Mouse (Mus musculus) testis, postnatal 14 days (tissue): Measurements from ENCODE around the gene Zfp62.

Experiments
- DNase-seq: peaks from one replicate; pipeline ENCODE4 v3.0.0; 2021; ENCODE audit warnings: low spot score

Zfp62 gene

GRCm38 (mm10) chr11:49248974-49249700 lies 46.0 kb downstream of the Zfp62 start:
- no peak for DNase-seq

DNA sequence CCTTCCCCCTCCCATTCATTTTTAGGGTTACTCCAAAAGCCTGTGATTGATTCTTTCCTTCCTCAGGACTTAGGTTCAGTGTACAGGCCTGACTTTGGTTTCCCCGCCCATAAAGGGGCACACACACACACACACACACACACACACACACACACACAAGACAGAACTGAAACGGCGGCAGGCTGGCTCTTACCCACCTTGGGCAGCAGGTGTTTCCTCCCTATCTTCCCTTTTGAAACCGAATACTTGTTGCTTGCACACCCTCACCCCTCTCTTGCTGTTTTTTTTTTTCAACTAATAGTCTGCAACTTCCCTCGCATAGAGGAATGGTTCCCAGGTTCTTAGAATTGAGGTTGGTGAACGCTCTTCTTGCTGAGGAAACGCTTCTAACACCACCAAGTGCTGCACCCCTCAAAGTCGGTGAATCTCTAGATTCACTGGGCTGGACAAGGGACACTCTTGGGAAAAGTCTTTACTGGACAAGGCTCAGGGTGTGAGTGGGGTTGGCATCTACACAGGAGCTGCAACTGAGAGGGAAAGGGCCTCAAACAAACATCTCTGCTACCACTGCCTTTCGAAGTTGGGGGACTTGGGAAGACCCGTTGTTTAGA lies 46.8 kb downstream of the Zfp62 start:
- DNase-seq = no peak

- DNase-seq = peak; percentile 79
Measured at GRCm38 (mm10) chr11:49250422-49251379, 47.6 kb downstream of the Zfp62 start.

DNA sequence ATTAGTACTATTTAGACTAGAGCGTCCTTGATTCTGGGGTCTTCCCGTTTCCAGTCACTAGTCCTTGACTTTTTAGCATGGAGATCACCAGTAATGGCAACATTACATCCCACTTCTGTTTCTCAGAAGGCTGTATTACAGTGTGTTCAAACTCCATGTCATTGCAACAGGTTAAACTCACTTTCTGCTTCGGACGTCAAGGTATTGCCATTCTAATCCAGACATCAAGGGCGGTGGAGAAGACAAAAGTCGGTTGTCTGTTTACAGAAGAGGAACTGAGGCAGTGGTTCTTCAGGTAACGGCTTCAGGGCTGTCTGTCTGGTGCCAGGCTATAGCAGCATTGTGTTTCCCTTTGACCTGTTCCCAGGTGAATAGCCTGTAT lies 48.3 kb downstream of the Zfp62 start:
- no peak for DNase-seq

- DNase-seq = no peak
Measured at GRCm38 (mm10) chr11:49252048-49252447, 49.0 kb downstream of the Zfp62 start.

DNA sequence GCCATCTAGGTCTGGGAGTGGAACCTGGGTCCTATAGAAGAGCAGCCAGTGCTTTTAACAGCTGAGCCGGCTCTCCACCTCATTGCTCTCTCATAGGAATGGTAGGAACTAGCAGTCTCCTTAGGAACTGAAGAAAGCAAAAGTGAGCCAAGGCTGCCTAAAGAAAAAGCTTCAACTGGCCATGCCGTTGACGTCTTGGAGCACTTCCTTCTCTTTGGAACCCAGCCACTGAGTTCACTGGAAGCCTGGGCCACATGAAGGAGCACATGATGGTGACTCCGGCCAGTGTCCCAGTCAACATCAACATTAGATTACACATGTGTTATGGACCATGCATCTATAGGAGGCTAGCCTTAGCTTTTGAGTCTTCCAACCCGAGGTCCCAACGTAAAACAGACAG lies 49.9 kb downstream of the Zfp62 start:
- no peak for DNase-seq

GRCm38 (mm10) chr11:49259296-49259695 lies 56.2 kb downstream of the Zfp62 start:
- DNase-seq = no peak

- DNase-seq = no peak
Measured at GRCm38 (mm10) chr11:49259829-49260228, 56.7 kb downstream of the Zfp62 start.

DNA sequence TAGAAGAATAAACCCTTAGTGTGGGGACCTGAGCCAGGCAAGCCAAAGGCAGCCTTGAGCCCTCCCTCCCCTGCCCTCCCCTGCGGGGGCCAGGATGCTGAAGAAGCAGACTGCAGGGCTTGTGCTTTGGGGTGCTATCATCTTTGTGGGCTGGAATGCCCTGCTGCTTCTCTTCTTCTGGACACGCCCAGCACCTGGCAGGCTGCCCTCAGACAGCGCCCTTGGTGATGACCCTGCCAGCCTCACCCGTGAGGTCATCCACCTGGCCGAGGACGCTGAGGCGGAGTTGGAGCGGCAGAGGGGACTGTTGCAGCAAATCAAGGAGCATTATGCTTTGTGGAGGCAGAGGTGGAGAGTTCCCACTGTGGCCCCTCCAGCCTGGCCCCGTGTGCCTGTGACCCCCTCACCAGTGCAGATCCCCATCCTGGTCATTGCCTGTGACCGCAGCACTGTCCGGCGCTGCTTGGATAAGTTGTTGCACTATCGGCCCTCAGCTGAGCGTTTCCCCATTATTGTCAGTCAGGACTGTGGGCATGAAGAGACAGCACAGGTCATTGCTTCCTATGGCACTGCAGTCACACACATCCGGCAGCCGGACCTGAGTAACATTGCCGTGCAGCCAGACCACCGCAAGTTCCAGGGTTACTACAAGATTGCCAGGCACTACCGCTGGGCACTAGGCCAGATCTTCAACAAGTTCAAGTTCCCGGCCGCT lies 57.7 kb downstream of the Zfp62 start:
- no peak for DNase-seq

- DNase-seq = no peak
Measured at GRCm38 (mm10) chr11:49261313-49261855, 58.3 kb downstream of the Zfp62 start.

DNA sequence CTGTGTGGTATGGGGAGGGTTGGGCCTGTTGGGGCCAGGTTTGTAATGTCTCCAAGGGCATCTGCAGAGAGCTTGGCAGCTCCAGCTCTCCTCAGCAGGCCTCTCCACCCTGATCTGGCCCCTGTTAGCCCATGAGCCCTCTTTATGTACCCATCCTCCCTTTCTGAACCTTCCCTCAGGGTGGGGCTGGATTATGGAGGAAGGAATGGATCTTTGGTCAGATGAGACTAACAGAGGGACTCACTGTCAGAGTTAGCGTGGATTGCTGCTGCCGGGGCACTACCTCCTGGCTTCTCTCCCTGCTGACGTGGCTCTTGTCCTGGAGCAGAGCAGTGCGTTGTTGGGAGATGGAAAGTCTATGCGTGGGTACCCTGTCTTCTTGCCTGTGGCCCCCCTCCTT lies 59.2 kb downstream of the Zfp62 start:
- no peak for DNase-seq

- DNase-seq = no peak
Measured at GRCm38 (mm10) chr11:49263149-49263548, 60.1 kb downstream of the Zfp62 start.

DNA sequence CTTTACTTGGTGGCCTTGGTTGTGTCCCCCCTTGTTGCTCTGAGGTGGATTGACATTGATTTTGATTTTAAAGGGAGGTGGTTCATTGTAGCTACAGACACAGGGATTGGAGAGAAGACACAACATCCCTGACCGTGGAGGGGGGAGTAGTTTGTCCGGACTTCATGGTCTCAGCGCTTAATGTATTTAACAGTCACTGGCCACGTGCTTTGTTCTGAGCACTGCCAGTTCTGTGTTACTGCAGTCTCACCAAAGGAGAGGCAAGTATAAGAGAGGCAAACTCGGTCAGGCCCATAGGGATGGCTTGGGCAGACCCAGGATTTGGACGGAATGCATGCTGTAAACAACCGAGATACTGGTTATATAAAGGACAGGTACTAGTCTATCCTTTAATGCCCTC lies 61.0 kb downstream of the Zfp62 start:
- no peak for DNase-seq

DNA sequence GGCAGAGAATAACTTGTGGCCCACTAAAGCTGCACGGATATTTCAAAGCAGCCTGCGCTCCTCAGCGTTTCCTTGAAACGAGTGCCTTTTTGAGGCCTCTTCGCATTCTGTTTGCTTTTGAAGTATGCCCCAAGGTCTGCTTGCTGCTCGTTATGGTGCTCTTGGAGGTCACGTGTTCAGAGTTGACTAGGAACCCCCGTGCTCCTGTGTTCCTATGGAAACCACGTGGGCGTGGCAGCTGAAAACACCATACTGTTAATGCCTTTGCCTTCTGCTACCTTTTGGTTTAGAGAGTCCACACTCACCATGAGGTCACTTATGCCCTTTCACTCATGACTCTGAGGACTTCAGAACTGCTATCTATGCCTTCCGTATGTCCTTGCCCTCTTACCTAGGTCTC lies 61.5 kb downstream of the Zfp62 start:
- DNase-seq = no peak

DNA sequence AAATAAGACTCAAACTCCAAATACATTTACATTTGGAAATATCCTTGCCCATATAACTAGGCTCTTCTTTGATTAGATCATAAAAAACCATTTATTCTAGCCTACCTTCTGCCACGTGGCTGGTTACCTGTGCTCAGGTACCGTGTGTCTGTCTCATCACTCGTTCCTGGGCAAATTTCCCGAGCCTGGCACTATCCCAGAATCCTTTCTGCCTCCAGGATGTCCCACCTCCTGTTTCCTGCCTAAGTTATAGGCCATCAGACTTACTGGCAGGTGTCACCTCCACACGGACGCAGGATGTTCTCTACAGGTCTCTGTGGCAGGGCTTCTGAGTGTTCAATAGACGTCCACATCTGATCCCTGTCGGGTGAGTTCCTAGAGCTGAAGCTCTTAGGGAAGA lies 62.0 kb downstream of the Zfp62 start:
- DNase-seq = no peak

GRCm38 (mm10) chr11:49266671-49267070 lies 63.6 kb downstream of the Zfp62 start:
- no peak for DNase-seq

DNA sequence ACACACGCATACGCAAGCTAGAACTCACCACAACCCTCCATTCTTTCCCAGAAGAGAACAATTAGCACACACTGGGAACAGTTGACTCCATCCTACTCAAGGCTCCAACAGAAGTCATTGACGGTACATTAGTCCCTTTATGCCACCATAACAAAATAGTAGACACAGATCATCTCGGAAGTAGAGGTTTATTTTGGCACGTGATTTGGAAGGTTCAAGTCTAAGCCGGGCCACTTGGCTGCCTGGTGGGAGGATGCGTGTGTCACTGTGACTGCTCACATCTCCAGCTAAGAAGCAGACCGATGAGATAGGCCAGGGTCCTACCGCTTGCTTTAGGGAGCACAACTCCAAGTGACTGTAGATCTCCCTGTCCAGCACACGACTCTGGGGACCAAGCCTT lies 64.2 kb downstream of the Zfp62 start:
- no peak for DNase-seq

- no peak for DNase-seq
Measured at GRCm38 (mm10) chr11:49267970-49268579, 65.0 kb downstream of the Zfp62 start.
